Mouse (Mus musculus): ENCODE measurements around the gene Phykpl. TPM values are rescaled to one million over a fixed set of nuclear protein-coding genes. Genes with fewer than 3 reads are reported as not detected.

The Phykpl gene
- polyA plus RNA-seq, 1 experiment from 2014 or later, result 10.2 TPM

DNA sequence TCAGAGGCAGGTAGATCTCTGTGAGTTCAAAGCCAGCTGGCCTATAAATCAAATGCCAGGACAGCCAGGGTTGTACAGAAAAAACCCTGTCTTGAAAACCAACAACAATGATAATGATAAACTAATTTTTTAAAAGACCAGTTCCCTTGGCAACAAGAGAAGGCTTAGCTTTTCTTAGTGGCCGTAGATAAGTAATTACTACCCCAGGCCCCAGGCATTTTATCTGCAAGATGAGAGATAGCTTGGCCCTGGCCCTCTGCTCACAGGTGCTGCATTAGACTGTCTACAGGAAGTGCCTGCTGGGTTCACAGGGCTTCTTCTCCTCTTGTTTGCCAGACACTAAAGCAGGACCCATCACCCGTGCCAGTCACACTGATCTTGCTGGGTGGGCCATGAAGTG is 29.5 kb upstream of the Phykpl start:
- H3K4me1 ChIP-seq (replicated peaks), result 0 out of 2 replicates have a peak, but pooled peaks cover 13% of the 10 kb centered on the region
- H3K27me3 ChIP-seq, result no peaks in the 10 kb centered on the region
- no peak overlapping the region for H3K9ac ChIP-seq
- no peak overlapping the region for H3K4me3 ChIP-seq
- 54% methylated on average over 2 of the region's 2 CpGs for WGBS
- H3K27ac ChIP-seq (replicated peaks), result no peak overlapping the region
- H3K9me3 ChIP-seq, result no peaks in the 10 kb centered on the region
- no peaks in the 10 kb centered on the region for H3K36me3 ChIP-seq
- H3K4me2 ChIP-seq, result no peak overlapping the region
- no peak for ATAC-seq (ENCODE audit: low read depth)

DNA sequence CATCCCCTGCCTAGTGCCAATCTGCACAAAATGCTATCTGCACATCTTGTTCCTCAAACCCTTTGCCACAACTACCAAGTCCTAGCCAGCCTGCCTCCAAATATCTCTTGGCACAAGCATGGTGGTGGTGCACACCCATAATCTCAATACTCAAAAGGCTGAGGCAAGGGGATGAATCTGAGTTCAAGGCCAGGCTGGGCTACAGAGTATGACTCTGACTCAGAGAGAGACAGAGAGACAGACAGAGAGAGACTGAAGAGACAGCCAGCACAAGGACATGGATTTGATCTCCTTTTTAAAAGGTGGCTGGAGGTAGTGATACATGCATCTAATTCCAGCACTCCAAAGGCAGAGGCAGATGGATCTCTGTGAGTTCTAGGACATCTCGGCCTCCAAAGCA is 21.3 kb upstream of the Phykpl start:
- Histone ChIP-seq H3K9ac (no peak overlapping the region), H3K4me2 (no peak overlapping the region), H3K36me3 (no peaks in the 10 kb centered on the region), H3K9me3 (0 out of 2 replicates have a peak, but pooled peaks cover 4% of the 10 kb centered on the region), H3K27me3 (no peaks in the 10 kb centered on the region), H3K4me1 (replicated peaks) (no peaks in the 10 kb centered on the region), H3K27ac (replicated peaks) (no peak overlapping the region), H3K4me3 (no peak overlapping the region)
- WGBS, result 87% methylated on average over 1 of the region's 1 CpGs
- no peak for ATAC-seq (ENCODE audit: low read depth)

DNA sequence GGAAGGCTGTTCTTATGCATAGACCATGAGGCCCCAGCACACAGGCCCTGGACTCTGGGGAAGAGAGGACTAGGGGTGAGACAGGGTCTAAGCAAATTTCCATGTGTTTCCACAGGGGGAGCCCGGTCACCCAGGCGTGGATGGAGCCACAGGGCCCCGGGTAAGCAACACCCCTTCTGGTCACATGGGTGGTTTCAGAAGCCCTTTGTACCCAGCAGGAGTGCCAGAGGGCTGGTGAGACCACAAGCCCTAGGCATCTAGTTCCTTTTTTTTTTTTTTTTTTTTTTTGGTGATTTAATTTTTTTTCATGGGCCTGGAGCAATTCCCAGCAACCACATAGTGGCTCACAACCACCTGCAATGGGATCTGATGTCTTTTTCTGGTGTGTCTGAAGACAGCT is 19.5 kb upstream of the Phykpl start:
- 46% methylated on average over 3 of the region's 3 CpGs for WGBS
- Histone ChIP-seq H3K27ac (replicated peaks) (no peak overlapping the region), H3K9ac (no peak overlapping the region), H3K4me3 (no peak overlapping the region), H3K36me3 (no peaks in the 10 kb centered on the region), H3K27me3 (no peaks in the 10 kb centered on the region), H3K4me2 (no peak overlapping the region), H3K9me3 (0 out of 2 replicates have a peak, but pooled peaks cover 4% of the 10 kb centered on the region), H3K4me1 (replicated peaks) (no peaks in the 10 kb centered on the region)
- ATAC-seq (ENCODE audit: low read depth), result no peak

GRCm38 (mm10) chr11:51565951-51566350 is 18.6 kb upstream of the Phykpl start:
- Histone ChIP-seq H3K9me3 (0 out of 2 replicates have a peak, but pooled peaks cover 4% of the 10 kb centered on the region), H3K36me3 (no peaks in the 10 kb centered on the region), H3K27ac (replicated peaks) (no peak overlapping the region), H3K4me3 (no peak overlapping the region), H3K4me1 (replicated peaks) (no peaks in the 10 kb centered on the region), H3K27me3 (no peaks in the 10 kb centered on the region), H3K9ac (no peak overlapping the region), H3K4me2 (no peak overlapping the region)
- no peak for ATAC-seq (ENCODE audit: low read depth)
- WGBS, result 88% methylated on average over 6 of the region's 6 CpGs

- Histone ChIP-seq H3K9ac (no peak overlapping the region), H3K27ac (replicated peaks) (no peak overlapping the region), H3K4me1 (replicated peaks) (0 out of 2 replicates have a peak, but pooled peaks cover 4% of the 10 kb centered on the region), H3K9me3 (0 out of 2 replicates have a peak, but pooled peaks cover 4% of the 10 kb centered on the region), H3K36me3 (no peaks in the 10 kb centered on the region), H3K4me2 (no peak overlapping the region), H3K4me3 (no peak overlapping the region), H3K27me3 (no peaks in the 10 kb centered on the region)
- no peak for ATAC-seq (ENCODE audit: low read depth)
- 91% methylated on average over 4 of the region's 4 CpGs for WGBS
These were observed 15.8 kb upstream of the Phykpl start for GRCm38 (mm10) chr11:51568801-51569200.

DNA sequence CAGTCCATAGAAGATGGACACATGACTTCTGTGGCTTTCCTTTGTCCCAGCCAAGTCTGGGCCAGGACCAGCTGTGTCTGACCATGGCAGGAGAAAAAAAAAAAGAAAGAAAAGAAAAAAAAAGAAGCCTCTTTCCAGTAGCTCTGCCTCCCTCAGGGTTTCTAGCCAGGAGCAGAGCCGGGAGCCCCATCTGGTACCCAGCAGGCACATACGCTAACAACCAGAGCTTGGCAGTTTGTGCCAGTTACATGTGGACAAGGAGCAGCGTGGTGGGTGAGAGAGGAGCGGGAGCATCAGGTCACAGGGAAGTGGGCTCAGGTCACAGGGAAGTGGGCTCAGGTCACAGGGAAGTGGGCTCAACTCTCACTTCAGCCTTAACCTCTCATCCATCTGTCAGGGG is 8.1 kb upstream of the Phykpl start:
- no peak overlapping the region; the same call in 1 of the 2 replicates for H3K9ac ChIP-seq
- WGBS, result 60% methylated on average over 4 of the region's 4 CpGs
- H3K4me2 ChIP-seq, result no peak overlapping the region
- no peaks in the 10 kb centered on the region for H3K27me3 ChIP-seq
- no peak overlapping the region for H3K27ac ChIP-seq (replicated peaks)
- H3K4me1 ChIP-seq (replicated peaks), result peaks cover 15% of the 10 kb centered on the region
- no peaks in the 10 kb centered on the region for H3K9me3 ChIP-seq
- H3K36me3 ChIP-seq, result no peaks in the 10 kb centered on the region
- no peak for ATAC-seq (ENCODE audit: low read depth)
- H3K4me3 ChIP-seq, result no peak overlapping the region

DNA sequence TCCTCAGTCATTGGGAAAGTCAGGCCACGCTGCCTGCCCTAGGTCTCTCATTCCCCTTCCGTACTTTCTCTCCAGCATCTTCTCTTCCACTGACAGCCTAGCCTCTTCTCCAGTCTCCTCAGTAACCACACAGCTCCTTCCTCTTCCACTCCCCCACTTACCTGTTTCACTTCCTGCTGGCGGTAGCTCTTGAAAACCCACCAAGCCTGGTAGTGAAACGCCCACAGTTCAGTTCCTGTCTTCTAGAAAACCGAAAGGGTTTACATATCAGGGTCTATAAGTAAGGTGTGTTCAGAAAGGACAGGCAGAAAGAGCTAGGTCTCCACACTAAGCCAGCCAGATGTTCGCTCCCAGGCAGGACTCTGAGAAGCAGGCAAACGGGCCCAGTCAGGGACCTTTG is 7.0 kb upstream of the Phykpl start:
- Histone ChIP-seq H3K4me2 (no peak overlapping the region), H3K9ac (no peak overlapping the region), H3K36me3 (no peaks in the 10 kb centered on the region), H3K9me3 (no peaks in the 10 kb centered on the region), H3K27ac (replicated peaks) (no peak overlapping the region), H3K27me3 (no peaks in the 10 kb centered on the region), H3K4me1 (replicated peaks) (peaks cover 11% of the 10 kb centered on the region), H3K4me3 (no peak overlapping the region)
- no peak for ATAC-seq (ENCODE audit: low read depth)
- 87% methylated on average over 7 of the region's 7 CpGs for WGBS

DNA sequence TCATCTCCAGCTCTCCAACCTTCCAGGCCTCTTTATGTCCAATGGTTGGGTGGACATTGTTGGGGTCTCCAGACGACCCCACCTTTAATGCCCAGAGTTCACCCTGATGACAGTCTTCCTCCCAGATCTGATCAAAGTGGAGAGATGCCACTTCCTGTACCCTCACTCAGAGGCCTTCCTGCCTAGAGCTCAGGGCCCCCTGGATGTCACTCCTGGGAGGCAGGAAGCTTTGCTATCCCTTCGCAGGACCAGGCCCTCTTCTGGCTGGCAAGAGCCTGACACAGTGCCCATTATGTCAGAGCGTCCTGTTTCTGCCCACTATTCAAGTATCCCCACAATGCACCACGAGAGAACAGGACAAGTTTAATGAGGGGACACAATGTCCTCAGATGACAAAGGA is 5.5 kb upstream of the Phykpl start:
- Histone ChIP-seq H3K27ac (replicated peaks) (no peak overlapping the region), H3K9ac (no peak overlapping the region), H3K9me3 (no peaks in the 10 kb centered on the region), H3K36me3 (no peaks in the 10 kb centered on the region), H3K4me2 (no peak overlapping the region), H3K4me3 (no peak overlapping the region), H3K27me3 (no peaks in the 10 kb centered on the region), H3K4me1 (replicated peaks) (peaks cover 19% of the 10 kb centered on the region)
- no peak for ATAC-seq (ENCODE audit: low read depth)
- WGBS, result 73% methylated on average over 4 of the region's 4 CpGs

- WGBS, result 25% methylated on average over 8 of the region's 8 CpGs
- Histone ChIP-seq H3K4me2 (no peak overlapping the region), H3K9me3 (no peaks in the 10 kb centered on the region), H3K9ac (no peak overlapping the region), H3K27me3 (no peaks in the 10 kb centered on the region), H3K4me1 (replicated peaks) (peaks cover 29% of the 10 kb centered on the region), H3K27ac (replicated peaks) (no peak overlapping the region), H3K4me3 (no peak overlapping the region), H3K36me3 (peaks cover 18% of the 10 kb centered on the region)
- no peak for ATAC-seq (ENCODE audit: low read depth)
These were observed 1.8 kb upstream of the Phykpl start for GRCm38 (mm10) chr11:51582713-51583112.

GRCm38 (mm10) chr11:51584057-51584430 is 513 bp upstream of the Phykpl start:
- ATAC-seq (ENCODE audit: low read depth), result peak; percentile 51
- Histone ChIP-seq H3K4me2 (peak overlapping the region; percentile 89), H3K27ac (replicated peaks) (peak overlapping the region; percentile 96), H3K9ac (peak overlapping the region; percentile 81), H3K36me3 (peaks cover 32% of the 10 kb centered on the region), H3K4me3 (peak overlapping the region; percentile 66), H3K27me3 (no peaks in the 10 kb centered on the region), H3K9me3 (no peaks in the 10 kb centered on the region), H3K4me1 (replicated peaks) (peaks cover 29% of the 10 kb centered on the region)
- WGBS, result 13% methylated on average over 9 of the region's 9 CpGs

GRCm38 (mm10) chr11:51585608-51586252 is 1.2 kb downstream of the Phykpl start:
- peak overlapping the region; percentile 86; the same call in 1 of the 2 replicates for H3K9ac ChIP-seq
- 58% methylated on average over 8 of the region's 8 CpGs for WGBS
- no peaks in the 10 kb centered on the region for H3K27me3 ChIP-seq
- peaks cover 29% of the 10 kb centered on the region for H3K4me1 ChIP-seq (replicated peaks)
- peak overlapping the region; percentile 66 for H3K4me3 ChIP-seq
- no peak for ATAC-seq (ENCODE audit: low read depth)
- peaks cover 48% of the 10 kb centered on the region for H3K36me3 ChIP-seq
- peak overlapping the region; percentile 96; the same call in 1 of the 2 replicates for H3K27ac ChIP-seq (replicated peaks)
- no peaks in the 10 kb centered on the region for H3K9me3 ChIP-seq
- H3K4me2 ChIP-seq, result peak overlapping the region; percentile 89

DNA sequence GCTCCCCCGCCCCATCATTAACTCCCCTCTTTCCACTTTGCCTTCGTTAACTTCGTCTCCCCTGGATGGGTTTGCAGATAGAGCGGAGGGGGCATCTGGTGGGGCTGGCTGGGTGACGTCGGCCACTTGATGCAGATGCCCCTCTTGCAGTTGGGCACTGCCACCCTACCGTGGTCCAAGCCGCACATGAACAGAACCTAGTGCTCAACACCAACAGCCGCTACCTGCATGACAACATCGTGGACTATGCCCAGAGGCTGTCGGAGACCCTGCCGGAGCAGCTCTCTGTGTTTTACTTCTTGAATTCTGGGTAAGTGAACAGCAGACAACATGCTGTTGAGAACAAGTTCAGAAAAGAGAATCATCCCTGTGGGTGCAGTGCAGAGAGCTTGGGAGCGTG is 1.9 kb downstream of the Phykpl start:
- H3K4me1 ChIP-seq (replicated peaks), result peaks cover 29% of the 10 kb centered on the region
- H3K9me3 ChIP-seq, result no peaks in the 10 kb centered on the region
- H3K27ac ChIP-seq (replicated peaks), result no peak overlapping the region
- peaks cover 54% of the 10 kb centered on the region for H3K36me3 ChIP-seq
- 91% methylated on average over 13 of the region's 13 CpGs for WGBS
- no peak for ATAC-seq (ENCODE audit: low read depth)
- no peak overlapping the region for H3K4me2 ChIP-seq
- no peaks in the 10 kb centered on the region for H3K27me3 ChIP-seq
- H3K9ac ChIP-seq, result no peak overlapping the region
- H3K4me3 ChIP-seq, result no peak overlapping the region

DNA sequence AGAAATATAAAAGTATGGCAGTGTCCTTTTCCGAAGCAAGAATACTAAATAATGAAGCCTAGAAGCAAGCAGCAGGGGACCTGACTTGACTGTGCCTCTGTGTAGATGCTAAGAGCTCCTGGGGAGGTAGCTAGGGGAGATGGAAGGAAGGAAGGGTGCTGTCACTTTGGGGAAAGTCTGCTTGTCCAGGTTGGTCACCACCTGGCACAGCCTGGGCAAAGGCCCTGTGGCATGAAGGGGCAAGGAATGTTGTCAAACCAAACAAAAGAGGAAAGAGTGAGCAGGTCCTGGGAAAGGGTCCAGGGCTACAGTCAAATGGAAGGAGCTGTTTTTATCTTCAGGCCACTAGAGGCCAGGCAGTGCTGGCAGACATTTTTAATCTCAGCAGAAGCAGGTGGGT is 2.5 kb downstream of the Phykpl start:
- Histone ChIP-seq H3K27me3 (no peaks in the 10 kb centered on the region), H3K4me3 (no peak overlapping the region), H3K9ac (no peak overlapping the region), H3K4me2 (no peak overlapping the region), H3K9me3 (no peaks in the 10 kb centered on the region), H3K36me3 (peaks cover 61% of the 10 kb centered on the region), H3K4me1 (replicated peaks) (peaks cover 29% of the 10 kb centered on the region), H3K27ac (replicated peaks) (no peak overlapping the region)
- 95% methylated on average over 1 of the region's 1 CpGs for WGBS
- ATAC-seq (ENCODE audit: low read depth), result no peak

Measured in neural tube, embryonic 13.5 days (tissue).